Mouse (Mus musculus): ENCODE measurements around the gene Gm28305. TPM values are rescaled to one million over a fixed set of nuclear protein-coding genes. Genes with fewer than 3 reads are reported as not detected.

The Gm28305 gene
- polyA plus RNA-seq, 1 experiment from 2014 or later, result not detected

DNA sequence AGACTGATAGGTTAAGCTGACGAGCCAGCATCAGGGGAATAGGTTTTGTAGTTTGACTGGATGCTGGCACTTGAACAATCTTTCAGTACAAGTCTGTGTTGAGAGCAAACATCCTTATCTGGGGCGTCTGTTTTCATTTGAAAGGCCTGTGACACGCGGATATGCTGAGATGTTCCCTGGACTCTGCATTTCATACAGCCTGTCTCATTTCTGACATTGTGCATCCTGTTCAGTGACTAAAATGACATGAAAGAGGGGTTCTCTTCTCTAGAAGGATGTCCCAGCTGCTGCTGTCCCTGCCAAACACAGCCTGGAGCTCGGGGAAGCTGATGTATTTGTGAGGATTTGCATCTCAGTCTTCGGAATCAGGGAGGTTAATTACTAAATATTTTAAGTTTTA lies 67.0 kb downstream of the Gm28305 start:
- 86% methylated on average over 6 of the region's 6 CpGs for WGBS
- peaks cover 10% of the 10 kb centered on the region for H3K4me1 ChIP-seq
- H3K9me3 ChIP-seq, result no peaks in the 10 kb centered on the region; the same call in 1 of the 2 replicates
- H3K27ac ChIP-seq, result no peak overlapping the region
- no peak overlapping the region for H3K4me3 ChIP-seq
- no peaks in the 10 kb centered on the region for H3K27me3 ChIP-seq (ENCODE audit: poor library complexity, severe bottlenecking)
- no peaks in the 10 kb centered on the region for H3K36me3 ChIP-seq (replicated peaks)
- no peak for DNase-seq (ENCODE audit: extremely low spot score, low spot score)

DNA sequence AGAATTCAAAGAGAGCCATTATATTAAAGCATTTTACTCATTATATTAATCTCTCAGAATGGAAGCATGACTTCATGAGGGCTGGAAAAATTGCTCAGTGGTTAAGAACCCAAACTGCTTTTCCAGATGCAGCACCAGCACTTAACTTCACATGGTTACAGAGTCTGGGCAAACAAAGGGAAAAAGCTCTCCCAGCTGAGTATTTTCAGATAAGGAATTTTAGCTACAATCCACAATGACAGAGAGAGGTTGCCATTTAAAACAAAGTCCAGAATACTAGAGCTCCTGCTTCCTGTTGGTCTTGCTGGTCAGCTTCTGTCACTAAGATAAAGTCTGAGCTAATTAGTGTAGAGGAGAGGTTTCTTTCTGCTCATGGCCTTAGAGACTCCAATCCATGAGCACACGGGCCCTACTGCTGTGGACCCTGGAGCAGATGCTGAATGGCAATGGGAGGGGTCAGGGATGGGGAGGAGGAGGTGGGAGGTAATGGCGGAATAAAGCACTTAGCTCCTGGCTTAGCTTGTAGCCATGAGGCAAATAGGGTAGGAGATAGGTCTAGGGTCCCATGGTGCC lies 68.2 kb downstream of the Gm28305 start:
- Histone ChIP-seq H3K27me3 (ENCODE audit: poor library complexity, severe bottlenecking) (no peaks in the 10 kb centered on the region), H3K4me1 (no peaks in the 10 kb centered on the region), H3K4me3 (no peak overlapping the region), H3K9me3 (no peaks in the 10 kb centered on the region; the same call in 1 of the 2 replicates), H3K27ac (no peak overlapping the region), H3K36me3 (replicated peaks) (no peaks in the 10 kb centered on the region)
- no peak for DNase-seq (ENCODE audit: extremely low spot score, low spot score)
- 66% methylated on average over 2 of the region's 2 CpGs for WGBS

- DNase-seq (ENCODE audit: extremely low spot score, low spot score), result no peak
- WGBS, result 90% methylated on average over 5 of the region's 5 CpGs
- H3K9me3 ChIP-seq, result no peaks in the 10 kb centered on the region; the same call in 1 of the 2 replicates
- H3K27me3 ChIP-seq (ENCODE audit: poor library complexity, severe bottlenecking), result no peaks in the 10 kb centered on the region
- H3K4me3 ChIP-seq, result no peak overlapping the region
- no peak overlapping the region for H3K27ac ChIP-seq
- H3K36me3 ChIP-seq (replicated peaks), result no peaks in the 10 kb centered on the region
- no peaks in the 10 kb centered on the region for H3K4me1 ChIP-seq
These were observed 68.7 kb downstream of the Gm28305 start for GRCm38 (mm10) chr9:104109151-104109550.

DNA sequence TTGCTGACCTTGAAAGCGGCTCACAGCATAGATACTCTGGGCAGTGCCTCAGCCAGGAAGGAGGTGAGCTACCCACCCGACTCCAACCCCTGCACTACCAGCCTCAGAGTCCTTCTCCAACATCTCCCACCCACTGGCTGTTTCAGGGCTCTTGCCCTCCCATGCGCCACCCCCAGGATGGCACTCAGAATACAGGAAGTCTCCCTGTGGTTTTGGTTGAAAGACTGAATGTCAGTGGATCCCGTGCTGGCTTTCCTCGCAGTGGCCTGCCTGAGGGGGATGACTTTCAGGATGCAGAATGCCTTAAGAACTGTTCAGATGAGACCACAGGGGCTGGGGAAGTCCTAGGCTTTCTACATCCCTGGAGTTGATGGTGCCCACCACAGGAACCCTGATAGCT lies 82.6 kb downstream of the Gm28305 start:
- WGBS, result 79% methylated on average over 5 of the region's 5 CpGs
- Histone ChIP-seq H3K27ac (peak overlapping the region; percentile 27), H3K27me3 (ENCODE audit: poor library complexity, severe bottlenecking) (no peaks in the 10 kb centered on the region), H3K4me1 (peaks cover 47% of the 10 kb centered on the region), H3K36me3 (replicated peaks) (no peaks in the 10 kb centered on the region), H3K9me3 (no peaks in the 10 kb centered on the region), H3K4me3 (no peak overlapping the region)
- DNase-seq (ENCODE audit: extremely low spot score, low spot score), result no peak

GRCm38 (mm10) chr9:104123622-104124021 lies 83.2 kb downstream of the Gm28305 start:
- 0 out of 2 replicates have a peak overlapping the region, but pooled peaks have one; percentile 48 for H3K27ac ChIP-seq
- H3K4me3 ChIP-seq, result no peak overlapping the region
- DNase-seq (ENCODE audit: extremely low spot score, low spot score), result no peak
- no peaks in the 10 kb centered on the region for H3K9me3 ChIP-seq
- H3K4me1 ChIP-seq, result peaks cover 52% of the 10 kb centered on the region
- 57% methylated on average over 5 of the region's 5 CpGs for WGBS
- H3K27me3 ChIP-seq (ENCODE audit: poor library complexity, severe bottlenecking), result no peaks in the 10 kb centered on the region
- H3K36me3 ChIP-seq (replicated peaks), result no peaks in the 10 kb centered on the region

Other genes starting within 250 kb of the Gm28305 start
- gene Nphp3, start 38.1 kb upstream of the Gm28305 start, polyA plus RNA-seq (2016; fragmentation: Nextera tagmentation; extraction: Ambion mirVana), result 3.8 and 4.4 TPM in 2 replicates
- gene Uba5, start 22.5 kb downstream of the Gm28305 start, polyA plus RNA-seq (2016; fragmentation: Nextera tagmentation; extraction: Ambion mirVana), result 42.8 and 43.0 TPM in 2 replicates
- gene Acad11, start 22.7 kb downstream of the Gm28305 start, polyA plus RNA-seq (2016; fragmentation: Nextera tagmentation; extraction: Ambion mirVana), result 8.6 and 9.0 TPM in 2 replicates
- 0.46 and 0.54 TPM in 2 replicates for gene Ackr4, start 86.3 kb downstream of the Gm28305 start, polyA plus RNA-seq (2016; fragmentation: Nextera tagmentation; extraction: Ambion mirVana)
- 18.9 and 20.5 TPM in 2 replicates for gene Dnajc13, start 222.3 kb downstream of the Gm28305 start, polyA plus RNA-seq (2016; fragmentation: Nextera tagmentation; extraction: Ambion mirVana)

Measured in forebrain, embryonic 10.5 days (tissue).